Mouse (Mus musculus) thymus, adult 2 months (tissue): ENCODE measurements around the gene Ank3.

Experiments
- CTCF ChIP-seq: fragments of 200-500 bp; IDR thresholded peaks from 2 replicates; pipeline ENCODE4 v1.5.1; 2012; ENCODE audit warnings: mild to moderate bottlenecking, control low read depth, low read length, moderate library complexity, borderline replicate concordance; ENCODE audit not compliant: control insufficient read depth, poor library complexity, insufficient read depth; ENCODE audit errors: extremely low read depth
- POLR2A ChIP-seq: fragments of 200-500 bp; IDR thresholded peaks from 2 replicates; pipeline ENCODE4 v1.6.1; 2012; ENCODE audit warnings: mild to moderate bottlenecking, low read length, control low read depth, moderate library complexity; ENCODE audit not compliant: control insufficient read depth, poor library complexity, insufficient read depth; ENCODE audit errors: extremely low read depth

DNA sequence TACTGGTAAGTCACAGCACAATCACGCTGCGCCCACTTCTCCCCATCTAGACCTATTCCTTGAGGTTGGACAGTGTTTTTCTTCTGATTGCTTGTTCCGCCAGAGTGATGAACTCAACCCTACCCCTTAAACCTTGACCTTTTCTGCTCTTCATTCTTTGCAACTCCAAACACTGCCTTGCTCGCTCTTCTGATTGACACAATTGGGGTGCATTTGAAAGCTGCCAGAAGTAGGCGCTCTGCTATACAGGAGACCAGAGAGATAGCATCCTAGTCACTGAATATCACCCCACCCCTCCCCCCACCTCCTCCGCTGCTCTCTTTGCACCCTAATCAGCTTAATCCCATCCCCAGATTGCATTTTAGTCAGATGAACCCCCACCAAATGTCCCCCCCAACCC, 670.7 kb downstream of the Ank3 start:
- TF ChIP-seq CTCF: no peak
- TF ChIP-seq POLR2A: no peak
